Mouse (Mus musculus): ENCODE measurements around the gene Lhfpl3.
A peak's percentile ranks its signal among the peaks of the same experiment; 100 is the strongest.

The Lhfpl3 gene

DNA sequence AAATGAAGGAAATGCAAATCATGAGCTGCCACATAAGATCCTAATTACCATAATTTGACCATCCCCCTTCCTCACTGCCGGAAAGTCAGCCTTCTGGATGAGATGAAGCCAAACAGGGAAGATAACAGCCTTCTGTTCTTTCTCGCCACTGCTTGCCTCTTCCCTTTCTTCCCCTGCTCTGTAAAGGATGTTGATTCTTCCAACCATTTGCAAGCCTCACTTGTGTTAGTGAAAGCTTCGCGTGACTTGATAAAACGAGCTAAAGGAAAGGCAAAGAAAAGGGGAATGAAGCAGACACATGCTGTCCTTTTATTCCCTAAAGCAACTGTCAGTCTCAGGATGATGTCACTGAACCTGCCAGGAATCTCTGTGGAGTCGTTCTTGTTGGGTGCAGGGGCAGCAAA lies 420.1 kb downstream of the Lhfpl3 start:
- DNase-seq: no peak

DNA sequence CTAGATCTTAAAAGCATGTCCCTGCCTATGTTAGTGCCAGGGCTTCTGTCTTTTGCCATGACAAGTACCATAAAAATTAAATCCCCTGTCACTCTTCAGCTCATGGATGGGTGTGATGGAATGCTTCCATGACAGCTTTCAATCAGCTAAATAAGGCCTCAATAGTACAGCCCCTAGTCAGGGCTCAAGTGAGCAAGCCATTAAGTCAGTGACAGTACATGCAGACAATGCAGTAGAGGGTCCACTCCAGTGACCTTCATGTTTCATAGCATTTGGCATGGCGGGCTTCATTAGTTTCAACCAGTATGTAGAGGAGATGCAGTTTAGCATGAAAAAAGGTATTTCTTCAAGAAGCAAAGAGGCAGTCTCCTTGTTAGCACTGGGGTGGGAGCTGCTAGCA lies 420.8 kb downstream of the Lhfpl3 start:
- no peak for DNase-seq

DNA sequence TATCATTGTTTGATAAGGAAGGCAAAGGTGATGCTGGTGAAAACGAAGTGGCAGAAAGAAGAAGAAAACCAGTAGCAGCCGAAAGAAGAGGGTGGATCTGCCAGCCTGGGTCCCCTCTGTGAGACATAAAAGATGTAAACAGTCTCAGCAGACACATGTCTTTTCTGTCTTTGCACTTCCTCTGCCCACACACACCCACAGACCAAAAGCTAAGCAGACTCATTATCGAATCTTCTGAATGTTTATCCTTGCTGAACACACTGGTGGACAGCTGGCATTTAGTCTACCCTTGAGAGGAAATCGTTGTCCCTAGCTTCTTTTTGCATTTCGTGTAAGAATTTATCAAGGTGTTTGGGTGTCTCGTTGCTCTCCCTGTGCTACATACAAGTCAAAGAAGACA lies 443.8 kb downstream of the Lhfpl3 start:
- no peak for DNase-seq

- DNase-seq: no peak
These were observed 451.0 kb downstream of the Lhfpl3 start for GRCm38 (mm10) chr5:23196879-23197278.

DNA sequence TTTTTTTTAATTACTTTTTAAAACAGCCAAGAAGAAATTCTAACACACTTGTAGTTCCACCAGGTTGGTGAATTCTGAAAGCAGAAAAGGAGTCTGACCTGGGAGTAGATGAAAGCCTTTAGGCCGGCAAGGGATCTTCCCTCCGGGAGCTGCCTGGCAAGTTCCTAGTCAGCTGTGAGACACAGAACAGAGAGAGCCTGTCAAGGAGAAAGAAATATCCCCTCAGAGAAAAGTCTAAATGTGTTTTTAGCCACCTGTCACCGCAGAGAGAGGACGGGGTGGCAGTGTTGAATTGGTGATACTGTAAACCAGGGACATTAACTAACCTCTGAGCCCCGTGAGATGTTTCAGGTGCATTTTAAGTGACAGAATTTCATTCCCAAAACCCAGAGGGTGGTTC lies 467.2 kb downstream of the Lhfpl3 start:
- no peak for DNase-seq

- DNase-seq: no peak
These were observed 468.8 kb downstream of the Lhfpl3 start for GRCm38 (mm10) chr5:23214646-23215045.

- no peak for DNase-seq
These were observed 473.8 kb downstream of the Lhfpl3 start for GRCm38 (mm10) chr5:23219655-23220054.

DNA sequence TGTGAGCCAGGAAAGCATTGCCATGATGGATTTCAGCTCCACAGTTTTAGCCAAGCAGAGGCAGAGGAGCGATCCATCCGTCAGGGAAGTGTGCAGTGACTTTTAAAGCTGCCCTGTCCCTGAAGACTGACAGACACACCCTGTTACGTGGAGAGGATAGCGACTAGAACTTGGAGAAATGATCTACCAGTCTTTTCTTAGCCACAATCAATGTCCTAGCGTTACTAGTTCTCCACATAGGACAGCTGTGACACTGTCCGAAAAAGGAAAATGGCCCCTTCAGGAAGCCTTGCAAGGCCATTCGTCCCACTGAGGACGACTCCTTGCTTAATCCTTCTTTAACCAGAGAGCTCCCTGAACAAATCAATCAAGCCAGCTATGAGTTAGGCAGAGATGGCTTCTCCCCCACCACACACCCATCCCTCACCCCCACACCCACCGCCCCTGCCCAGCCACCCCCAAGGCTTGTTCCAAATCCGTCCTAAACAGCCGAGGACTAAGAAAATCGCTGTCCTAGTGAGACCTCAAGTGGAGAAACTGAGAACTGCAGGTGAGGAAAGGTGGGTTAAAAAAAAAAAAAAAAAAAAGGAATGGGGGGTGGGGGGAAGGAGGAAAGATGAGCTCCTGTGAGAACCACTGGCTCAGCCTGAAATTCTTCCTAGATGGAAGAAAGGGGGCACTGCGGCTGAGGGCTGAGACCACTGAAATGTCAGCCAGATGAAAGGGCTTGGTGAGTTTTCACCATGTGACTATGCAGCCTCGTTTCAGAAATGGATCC lies 479.1 kb downstream of the Lhfpl3 start:
- peak; percentile 42 to 46 for DNase-seq

- DNase-seq: no peak
These were observed 479.8 kb downstream of the Lhfpl3 start for GRCm38 (mm10) chr5:23225621-23226020.

DNA sequence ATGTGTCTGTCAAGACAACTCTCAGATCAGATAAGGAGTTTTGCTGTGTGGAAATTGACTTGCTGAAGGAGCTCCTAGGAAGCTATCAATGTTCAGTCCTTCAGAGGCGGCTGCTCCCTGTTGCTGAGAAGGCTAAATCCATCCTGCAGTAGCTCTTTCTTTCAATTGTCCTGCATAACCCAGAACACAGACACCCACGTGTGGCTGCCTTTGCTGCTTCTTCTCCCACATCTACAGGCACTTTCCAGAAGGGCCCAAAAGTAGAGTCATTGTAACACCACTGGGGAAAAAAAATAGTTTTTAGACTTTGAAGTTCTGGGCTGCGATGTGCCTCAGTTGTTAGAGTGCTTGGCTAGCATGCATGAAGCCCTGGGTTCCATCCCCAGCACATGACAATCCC lies 480.9 kb downstream of the Lhfpl3 start:
- no peak for DNase-seq

- DNase-seq: peak; percentile 73 to 77
These were observed 501.1 kb downstream of the Lhfpl3 start for GRCm38 (mm10) chr5:23246974-23247373.

DNA sequence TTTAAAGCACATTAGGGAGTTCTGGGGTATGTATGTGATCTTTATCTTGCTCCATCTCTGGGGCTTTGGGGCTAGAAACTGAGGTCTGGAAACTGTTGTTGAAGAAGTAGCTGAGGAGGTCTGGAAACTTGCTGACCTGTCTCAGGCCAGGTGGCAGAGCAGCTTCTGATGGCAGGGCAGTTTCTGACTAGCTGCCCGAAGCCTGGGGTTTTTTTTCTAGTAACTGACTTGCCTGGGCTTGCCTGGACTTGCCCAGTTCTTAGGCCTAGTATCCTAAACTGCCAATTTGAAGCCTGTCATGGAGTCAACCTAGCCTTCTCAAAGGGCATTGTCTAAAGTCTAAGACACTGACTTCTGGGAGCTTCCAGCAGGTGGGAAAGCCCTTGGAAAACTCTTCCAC lies 501.9 kb downstream of the Lhfpl3 start:
- DNase-seq: no peak

GRCm38 (mm10) chr5:23248303-23248702 lies 502.4 kb downstream of the Lhfpl3 start:
- no peak for DNase-seq

DNA sequence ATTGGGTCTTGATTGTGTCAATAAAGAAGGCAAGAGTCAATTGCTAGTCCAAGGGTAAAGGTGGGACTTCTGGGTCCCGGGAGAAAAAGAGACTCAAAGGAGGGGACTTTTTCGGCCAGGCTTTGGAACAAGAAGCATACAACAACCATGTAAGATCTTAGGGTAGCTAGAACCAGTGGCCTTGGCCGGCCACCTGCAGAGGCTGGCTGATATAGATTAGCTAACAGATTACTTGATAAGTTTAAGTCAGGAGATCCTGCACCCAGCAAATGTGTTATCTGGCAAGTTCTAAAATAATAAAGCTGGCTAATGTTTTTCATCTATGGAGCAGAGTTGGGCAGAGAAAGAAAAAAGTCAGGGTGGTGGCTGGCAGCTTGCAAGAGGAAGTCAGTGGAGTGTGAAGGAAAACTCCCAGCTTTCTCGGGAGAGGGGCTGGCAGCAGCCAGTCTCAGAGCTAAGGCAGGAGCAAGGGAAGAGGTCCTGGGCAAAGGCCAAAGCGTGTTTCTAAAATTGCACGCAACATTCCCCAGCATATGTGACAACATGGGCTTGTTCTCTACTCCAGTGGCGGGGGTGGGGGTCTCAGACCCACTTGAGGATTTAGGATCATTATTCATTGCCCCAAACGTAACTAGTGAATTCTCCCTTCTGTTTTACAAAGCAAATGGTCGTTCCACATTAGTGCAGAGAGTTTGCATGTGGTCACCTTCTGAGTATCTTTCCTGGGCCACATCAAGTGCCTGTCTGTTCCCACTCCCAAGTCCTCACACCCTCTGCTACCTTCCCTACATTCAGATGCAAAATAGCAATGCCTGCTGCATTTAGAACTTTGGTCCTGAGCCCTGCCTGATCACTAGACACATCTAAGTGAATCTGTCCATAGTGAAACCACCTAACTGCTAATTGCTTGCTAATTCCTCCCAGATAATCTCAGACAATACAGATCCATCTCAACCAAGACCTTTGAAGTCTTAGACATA lies 504.3 kb downstream of the Lhfpl3 start:
- DNase-seq: no peak

DNA sequence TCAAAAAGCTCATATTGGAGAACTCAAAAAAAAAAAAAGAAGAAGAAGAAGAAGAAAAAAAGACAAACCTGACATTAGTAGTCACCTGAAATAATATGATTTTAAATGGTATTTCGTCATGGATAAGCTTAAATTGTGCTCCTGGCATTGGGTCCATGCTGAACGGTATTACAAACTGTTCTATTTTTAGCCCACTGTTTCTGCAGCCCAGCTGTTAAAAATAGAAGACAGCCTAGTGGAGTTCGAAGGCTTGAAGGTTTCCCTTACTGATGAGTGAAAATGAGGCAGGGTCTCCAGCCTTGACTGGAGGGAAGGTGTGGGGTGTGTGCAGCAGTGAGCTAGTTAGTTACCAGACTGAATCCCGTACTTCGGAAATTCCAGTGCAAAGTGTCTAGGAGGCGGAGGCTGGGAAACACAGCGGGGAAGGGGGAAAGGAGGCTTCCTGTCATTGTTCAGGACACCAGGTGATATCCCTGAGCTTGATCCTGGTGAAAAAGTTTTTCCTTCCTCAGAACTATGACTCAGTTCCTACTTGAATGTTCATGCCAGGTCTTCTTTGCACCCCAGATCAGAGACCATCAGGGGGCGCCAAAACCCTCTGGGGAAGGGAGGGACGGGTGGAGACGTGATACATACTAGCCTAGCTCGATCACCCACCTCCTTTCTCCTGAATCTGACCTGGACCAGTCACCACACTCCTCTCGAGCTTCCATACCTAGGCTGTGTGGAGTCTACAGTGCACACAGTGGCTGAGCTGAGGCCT lies 505.8 kb downstream of the Lhfpl3 start:
- DNase-seq: peak; percentile 80 to 85

GRCm38 (mm10) chr5:23255816-23256418 lies 510.1 kb downstream of the Lhfpl3 start:
- peak; percentile 15 to 27 for DNase-seq

DNA sequence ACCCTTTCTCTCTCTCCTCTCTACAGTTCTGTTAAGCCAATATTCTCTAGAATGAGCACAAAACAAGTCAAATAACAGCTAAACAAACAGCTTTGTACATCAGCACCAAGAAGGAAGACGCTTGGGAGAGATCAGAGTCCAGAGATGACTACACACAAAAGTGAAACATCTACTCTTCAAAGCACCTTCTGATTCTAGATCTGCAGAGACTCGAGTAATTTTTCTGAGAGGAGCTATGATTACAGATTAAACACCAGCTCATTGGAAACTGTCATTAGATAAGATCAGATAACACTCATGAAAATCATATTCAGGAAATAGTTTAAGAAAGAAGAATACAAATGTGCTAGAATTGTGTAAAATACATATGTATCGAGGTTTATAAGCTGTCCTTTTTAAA lies 527.5 kb downstream of the Lhfpl3 start:
- no peak for DNase-seq

GRCm38 (mm10) chr5:23279364-23279763 lies 533.5 kb downstream of the Lhfpl3 start:
- no peak for DNase-seq

DNA sequence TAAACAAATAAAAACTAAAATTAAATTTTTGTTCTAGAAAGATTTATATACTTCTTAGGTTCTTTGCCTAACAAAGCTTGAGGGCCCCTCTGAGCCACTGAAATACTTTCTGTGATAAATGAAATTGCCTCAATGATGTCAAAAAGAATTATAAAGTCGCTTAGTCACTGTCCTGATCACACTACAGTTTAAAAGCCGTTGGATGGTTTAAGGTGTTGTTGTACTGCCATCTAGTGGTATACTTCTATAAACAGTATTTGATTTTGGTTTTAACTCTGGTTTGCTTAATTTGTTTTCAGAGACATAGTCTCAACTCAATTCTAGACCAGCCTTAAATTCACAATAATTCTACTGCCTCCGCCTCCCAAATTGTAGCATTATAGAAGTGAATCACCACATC lies 539.0 kb downstream of the Lhfpl3 start:
- peak in 1 of 2 experiments; percentile 5 for DNase-seq

DNA sequence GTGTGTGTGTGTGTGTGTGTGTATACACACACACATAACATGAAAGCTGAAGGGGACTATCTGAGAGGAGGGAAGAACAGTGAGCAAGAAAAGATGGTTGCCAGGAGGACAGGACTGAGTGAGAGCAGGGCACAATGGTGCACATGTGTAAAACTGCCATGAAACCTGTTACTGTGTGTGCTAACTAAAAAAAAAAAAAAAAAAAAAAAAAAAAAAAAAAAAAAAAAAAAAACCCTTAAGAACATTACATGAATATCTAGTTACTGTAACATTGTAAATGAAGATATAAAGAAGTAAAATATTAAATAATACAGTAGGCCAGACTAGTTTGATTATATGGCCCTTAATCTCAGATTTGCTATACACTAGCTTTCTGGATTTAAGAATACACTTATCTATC lies 543.3 kb downstream of the Lhfpl3 start:
- no peak for DNase-seq

Data from B cell, adult 2 months (primary cell).